Mouse (Mus musculus): ENCODE measurements around the gene Oxnad1.
"Not testable (repeated sequence)": the region's sequence is repeated elsewhere in the genome, so short reads cannot be mapped to it uniquely, and the experiment has no call there.

DNA sequence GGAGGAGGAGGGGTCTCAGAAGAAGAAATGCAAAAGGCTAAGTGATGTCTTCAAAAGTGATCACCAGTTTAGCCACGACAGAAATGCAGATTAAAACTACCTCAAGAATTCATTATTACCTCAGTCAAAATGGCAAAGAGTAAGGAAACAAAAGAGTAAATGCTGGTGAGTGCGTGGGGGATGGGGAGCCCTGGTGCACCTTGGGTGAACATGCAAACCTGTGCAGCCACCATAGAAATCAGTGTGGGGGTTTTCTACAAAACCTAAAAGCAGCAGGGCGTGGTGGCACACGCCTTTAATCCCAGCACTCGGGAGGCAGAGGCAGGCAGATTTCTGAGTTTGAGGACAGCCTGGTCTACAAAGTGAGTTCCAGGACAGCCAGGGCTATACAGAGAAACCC lies 40.1 kb downstream of the Oxnad1 start:
- TF ChIP-seq CTCF (IDR thresholded peaks at IDR 0.05; ENCODE audit: borderline replicate concordance, extremely low read depth, insufficient read depth, insufficient read length); POLR2A (IDR thresholded peaks at IDR 0.05; ENCODE audit: borderline replicate concordance, extremely low read depth, insufficient read depth, insufficient read length, poor library complexity, severe bottlenecking): not testable (repeated sequence)
